Mouse (Mus musculus) kidney, adult 18-20 months (tissue): ENCODE data around the gene Wnk4.

Source experiments
- DNase-seq: peaks from one replicate; pipeline ENCODE4 v3.0.0; 2021

Wnk4 gene

DNA sequence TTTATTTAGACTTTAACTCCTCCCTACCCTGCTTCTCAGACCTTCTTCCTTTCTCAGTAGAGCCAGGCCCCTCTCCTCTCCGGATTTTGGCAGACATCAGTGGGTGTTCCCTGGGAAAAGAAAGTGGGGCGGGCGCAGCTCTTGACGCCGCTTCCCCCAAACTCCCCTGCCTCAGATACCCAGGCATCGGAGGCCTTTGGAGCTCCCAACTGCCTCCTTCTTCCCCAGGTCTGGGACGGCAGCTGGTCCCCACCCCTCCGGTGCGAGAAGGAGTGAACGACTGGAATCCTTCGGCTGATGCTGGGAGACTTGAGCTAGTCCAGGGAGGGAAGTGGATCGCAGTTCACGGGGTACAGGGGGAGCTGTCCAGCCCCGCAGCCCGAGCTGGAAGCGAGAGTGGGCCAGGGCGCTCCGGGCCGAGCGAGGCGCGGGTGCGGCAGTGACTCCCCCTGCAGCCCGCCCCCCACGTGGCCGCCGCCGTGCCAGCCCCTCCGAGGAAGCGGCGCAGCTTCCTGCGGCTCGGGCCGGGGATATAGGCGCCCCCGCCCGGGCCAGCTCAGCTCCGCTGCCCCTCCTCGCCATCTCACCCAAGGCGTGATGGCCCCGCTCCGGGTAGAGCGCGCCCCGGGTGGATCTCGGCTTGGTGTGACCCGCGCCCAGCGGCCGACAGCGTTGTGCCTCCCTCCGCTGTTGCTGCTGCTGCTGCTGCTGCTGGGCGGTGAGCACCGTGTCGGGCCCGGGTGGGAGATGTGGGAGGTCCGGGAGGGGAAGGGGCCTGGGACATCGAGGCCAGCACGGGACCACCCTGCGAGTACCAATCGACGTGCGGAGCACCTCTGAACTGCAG, 14.3 kb upstream of the Wnk4 start, which contains the start of gene Ramp2:
Gene Ramp2, plus strand, starts transcription at position 174 of the 847 bp plus-strand sequence.
- peak; percentile 68 for DNase-seq

GRCm38 (mm10) chr11:101246702-101247012, 13.7 kb upstream of the Wnk4 start:
- no peak for DNase-seq

GRCm38 (mm10) chr11:101247521-101248030, 12.8 kb upstream of the Wnk4 start:
- DNase-seq, result peak; percentile 47

- DNase-seq, result peak; percentile 84
These were observed 11.9 kb upstream of the Wnk4 start for GRCm38 (mm10) chr11:101248258-101248994.

GRCm38 (mm10) chr11:101251031-101251430, 9.3 kb upstream of the Wnk4 start:
- no peak for DNase-seq

DNA sequence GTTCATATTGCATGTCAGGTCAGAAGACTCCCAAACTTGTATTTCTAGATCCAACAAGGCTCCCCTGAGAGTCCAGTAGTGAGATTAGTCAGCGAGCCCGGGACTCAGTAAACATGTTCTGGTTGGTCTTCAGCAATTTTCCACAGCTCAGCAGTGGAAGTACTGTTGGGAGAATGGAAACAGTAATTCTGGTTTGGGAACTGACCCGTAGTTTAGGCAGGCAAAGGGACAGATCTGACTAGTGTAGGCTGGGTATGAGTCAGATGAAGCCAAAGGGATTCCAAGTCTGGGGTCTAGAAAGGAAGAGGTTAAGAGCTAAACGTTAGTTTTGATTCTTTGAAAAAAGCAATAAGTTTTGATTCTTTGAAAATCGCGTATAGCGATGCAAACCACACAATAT, 7.4 kb upstream of the Wnk4 start:
- DNase-seq, result peak; percentile 18

DNA sequence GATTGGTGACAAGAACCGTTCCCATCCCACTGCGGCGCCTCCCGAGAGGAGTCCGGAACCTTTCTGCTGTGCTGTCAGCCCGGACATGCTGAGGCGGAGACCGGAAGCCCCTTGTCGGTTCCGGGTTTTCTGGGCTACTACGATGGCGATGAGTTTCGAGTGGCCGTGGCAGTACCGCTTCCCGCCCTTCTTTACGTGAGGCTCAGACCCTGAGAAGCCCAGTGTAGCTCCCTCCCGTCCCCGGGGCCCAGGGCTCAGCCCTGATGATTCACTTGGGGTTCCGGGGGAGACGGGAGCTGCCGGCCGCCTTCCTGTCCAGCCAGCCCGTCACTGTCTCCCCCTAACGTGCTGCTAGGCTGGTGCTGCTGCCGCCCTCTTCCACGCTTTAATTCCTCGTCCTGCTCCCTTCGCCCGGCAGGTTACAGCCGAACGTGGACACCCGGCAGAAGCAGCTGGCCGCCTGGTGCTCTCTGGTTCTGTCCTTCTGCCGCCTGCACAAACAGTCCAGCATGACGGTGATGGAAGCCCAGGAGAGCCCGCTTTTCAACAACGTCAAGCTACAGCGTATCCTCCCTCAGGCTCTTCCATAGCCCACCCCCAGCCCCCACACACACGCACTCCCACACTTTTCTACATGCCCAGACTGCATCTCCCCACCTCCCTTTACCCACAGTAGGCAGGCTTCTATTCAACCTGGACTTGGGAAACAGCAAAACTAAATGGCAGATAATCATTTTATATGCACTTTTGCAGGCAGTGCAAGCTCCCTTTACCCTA, 6.6 kb upstream of the Wnk4 start, which contains the start of gene Vps25:
Gene Vps25, plus strand, starts transcription at position 95 of the 777 bp plus-strand sequence.
- DNase-seq, result peak; percentile 88

DNA sequence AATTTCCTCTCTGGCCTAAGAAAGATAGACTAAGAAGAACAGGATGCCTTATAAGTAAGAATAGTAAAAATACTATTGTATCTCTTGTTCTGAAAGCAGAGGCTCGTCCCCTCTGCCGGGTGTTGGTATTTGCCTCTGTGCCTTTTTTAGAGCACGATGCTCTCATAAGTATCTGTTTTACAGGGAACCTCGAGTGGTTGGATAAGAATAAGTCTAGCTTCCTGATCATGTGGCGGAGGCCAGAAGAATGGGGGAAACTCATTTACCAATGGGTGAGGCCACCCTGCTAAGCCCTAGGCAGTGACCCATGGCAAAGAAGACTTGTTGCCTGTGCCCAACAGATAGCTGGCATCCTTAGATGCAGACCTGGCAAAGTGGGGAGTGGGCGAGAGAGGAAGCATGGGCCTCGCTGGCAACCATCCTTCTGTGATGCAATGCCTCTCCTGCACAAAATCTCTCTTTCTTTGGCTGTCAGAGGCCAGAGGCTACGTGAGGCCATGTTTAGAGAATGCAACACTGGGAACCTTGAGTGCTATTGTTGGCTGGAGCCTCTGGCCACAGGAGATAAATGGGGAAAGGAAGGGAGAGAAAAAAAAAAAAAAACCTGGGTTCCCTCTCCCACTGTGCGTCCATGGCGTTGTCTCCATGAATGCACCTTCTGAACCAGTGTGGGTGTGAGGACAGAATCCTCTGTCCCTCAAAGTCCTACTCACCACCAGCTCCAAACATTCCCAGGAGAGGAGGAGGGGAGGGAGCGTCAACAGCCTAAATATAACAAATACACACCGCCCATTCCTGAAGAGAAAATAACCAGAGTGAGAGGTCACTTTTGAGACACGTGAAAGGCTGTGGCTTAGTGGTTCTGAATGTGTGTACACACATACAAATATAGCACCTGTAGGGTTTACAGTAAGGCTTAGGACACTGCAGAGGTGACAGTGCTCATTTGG, 4.3 kb upstream of the Wnk4 start:
- DNase-seq, result no peak

DNA sequence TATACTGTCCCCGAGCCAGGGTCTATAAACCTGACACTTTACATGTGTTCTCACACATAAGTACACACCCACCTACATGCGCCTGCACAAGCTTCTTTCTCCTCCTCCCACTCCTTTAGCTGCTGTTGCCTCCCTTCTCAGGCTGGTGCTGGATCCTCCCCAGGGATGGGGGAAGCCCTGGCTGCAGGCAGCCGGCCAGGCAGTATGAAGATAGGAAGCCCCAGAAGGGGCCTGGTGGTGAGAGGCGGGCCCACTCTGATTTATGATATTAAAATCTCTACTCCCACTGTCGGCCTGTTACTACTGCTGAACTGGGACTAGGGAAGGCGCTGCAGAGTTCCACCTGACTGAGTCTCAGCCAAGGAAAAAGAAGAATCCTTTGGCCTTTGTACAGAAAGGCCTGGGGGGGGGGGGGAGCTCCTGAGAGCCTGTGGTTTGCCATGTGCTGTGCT, 1.1 kb upstream of the Wnk4 start:
- no peak for DNase-seq

DNA sequence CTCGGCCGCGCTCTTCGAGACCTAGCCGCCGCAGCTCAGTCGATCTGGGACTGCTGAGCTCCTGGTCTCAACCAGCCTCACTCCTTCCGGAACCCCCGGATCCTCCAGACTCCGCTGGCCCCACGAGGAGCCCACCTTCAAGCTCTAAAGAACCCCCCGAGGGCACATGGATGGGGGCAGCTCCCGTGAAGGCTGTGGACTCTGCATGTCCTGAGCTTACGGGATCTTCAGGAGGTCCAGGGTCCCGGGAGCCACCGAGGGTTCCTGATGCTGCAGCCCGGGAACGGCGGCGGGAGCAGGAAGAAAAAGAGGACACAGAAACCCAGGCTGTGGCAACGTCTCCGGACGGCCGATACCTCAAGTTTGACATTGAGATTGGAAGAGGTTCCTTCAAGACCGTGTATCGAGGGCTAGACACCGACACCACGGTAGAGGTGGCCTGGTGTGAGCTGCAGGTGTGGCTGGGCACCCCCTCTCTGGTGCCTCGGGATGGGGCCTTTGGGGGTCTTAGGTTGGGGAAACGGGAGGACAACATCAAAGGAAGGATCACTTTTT, 536 bp downstream of the Wnk4 start:
- peak; percentile 60 for DNase-seq

DNA sequence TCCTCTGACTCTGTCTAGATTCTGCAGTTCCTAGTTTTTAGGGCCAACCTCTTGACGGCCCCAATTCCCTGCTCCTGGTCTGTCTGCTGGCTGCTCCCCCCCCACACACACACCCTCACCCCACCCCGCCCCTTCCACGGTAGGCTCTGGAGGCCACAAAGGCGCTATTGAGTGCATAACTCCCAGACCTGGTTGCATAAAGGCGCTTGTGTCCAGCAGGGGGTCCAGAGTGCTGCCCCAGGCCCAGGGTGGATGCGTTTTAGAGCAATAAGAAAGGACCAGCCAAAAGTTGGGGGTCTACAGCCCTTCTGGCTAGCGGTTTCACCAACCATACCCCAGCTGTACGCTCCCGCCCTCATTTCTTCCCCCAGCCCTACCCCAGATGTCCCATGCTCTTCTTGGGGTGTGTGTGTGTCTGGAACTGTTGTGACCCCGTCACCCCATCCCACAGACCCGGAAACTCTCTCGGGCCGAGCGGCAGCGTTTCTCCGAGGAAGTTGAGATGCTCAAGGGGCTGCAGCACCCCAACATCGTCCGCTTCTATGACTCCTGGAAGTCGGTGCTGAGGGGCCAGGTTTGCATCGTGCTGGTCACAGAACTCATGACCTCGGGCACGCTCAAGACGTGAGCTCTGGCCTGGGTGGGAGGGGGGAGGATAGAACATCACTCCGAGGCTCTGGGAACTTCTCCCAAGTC, 2.1 kb downstream of the Wnk4 start:
- no peak for DNase-seq

- DNase-seq, result peak; percentile 32
These were observed 3.0 kb downstream of the Wnk4 start for GRCm38 (mm10) chr11:101263138-101263988.

- DNase-seq, result no peak
These were observed 3.6 kb downstream of the Wnk4 start for GRCm38 (mm10) chr11:101263989-101264280.

- DNase-seq, result no peak
These were observed 4.6 kb downstream of the Wnk4 start for GRCm38 (mm10) chr11:101264954-101265471.

GRCm38 (mm10) chr11:101265906-101266305, 5.5 kb downstream of the Wnk4 start:
- DNase-seq, result no peak

GRCm38 (mm10) chr11:101269577-101270116, 9.3 kb downstream of the Wnk4 start:
- DNase-seq, result no peak

GRCm38 (mm10) chr11:101272446-101272845, 12.1 kb downstream of the Wnk4 start:
- DNase-seq, result no peak

GRCm38 (mm10) chr11:101275309-101275708, 14.9 kb downstream of the Wnk4 start:
- no peak for DNase-seq

GRCm38 (mm10) chr11:101276319-101277070, 16.1 kb downstream of the Wnk4 start:
- DNase-seq, result peak; percentile 49
